In the genomic region with DNA sequence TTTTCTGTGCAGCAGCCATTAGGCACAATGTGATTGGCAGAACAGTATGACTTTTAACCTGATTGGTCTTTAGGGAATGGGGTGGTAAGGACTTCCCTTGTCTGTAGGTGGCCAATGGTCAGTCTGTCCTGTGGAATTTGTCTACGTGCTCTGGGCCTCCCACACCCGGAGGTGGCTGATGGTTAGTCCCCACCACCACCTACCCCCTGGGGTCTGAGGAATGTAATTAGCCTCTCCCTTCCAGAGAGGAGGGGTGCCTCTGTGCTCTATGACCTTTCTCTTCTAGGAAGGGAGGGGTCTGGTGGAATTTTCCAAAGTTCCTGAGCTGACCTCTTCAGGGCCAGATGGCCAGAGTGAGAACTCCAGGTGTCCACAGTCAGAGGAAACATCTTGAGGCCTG, we compare ENCODE assay signal across 14 mouse cellular contexts.
DNase-seq lines count a peak whose midpoint lies in the region.
"Had no signal": no experiment of that assay in that cellular context is flagged by ENCODE, and none has a peak within 500 bp of the region (broad histone marks: within the 10 kb centered on the region; RNA-seq: fewer than 3 reads in every experiment).

No protein-coding gene starts in this region.

- DNase-seq in ES-CJ7 (ENCODE audit: low read depth, low spot score) (peak; percentile 82), R1 (ENCODE audit: low read depth, low spot score) (peak; percentile 96)
- no peak for DNase-seq in adrenal gland, postnatal 14 days
- DNase-seq in spleen, postnatal 36 days (ENCODE audit: low spot score in 2 of 2), result no peak
- no peak for DNase-seq in layer of hippocampus, adult 11-12 months (ENCODE audit: low spot score)
- DNase-seq: adrenal gland, adult 8-10 months; adrenal gland, postnatal 25 days; cerebellum, adult 11 months; cerebellum, adult 18-20 months; cerebellum, adult 8-10 months; cerebellum, adult 9-11 months; cerebellum, postnatal 14 days; cerebellum, postnatal 36 days; embryo, embryonic 11 days had no signal

Comparison
In these comparisons a context has a peak if more than half of its experiments do, and no peak if none do; other contexts are left out.
1. DNase-seq: peak in ES-CJ7 (single experiment) and R1 (single experiment); none in adrenal gland, postnatal 14 days (single experiment), spleen, postnatal 36 days (0 of 2) and layer of hippocampus, adult 11-12 months (single experiment).